Mouse (Mus musculus) megakaryocyte, embryonic 14.5 days (primary cell): ENCODE measurements around the gene Frmd7.

Source experiments
- FLI1 ChIP-seq: IDR thresholded peaks from 2 replicates; pipeline ENCODE4 v1.6.1; 2012; ENCODE audit warnings: low read length, inconsistent platforms, mixed read lengths
- GATA1 ChIP-seq: IDR thresholded peaks from 3 replicates; pipeline ENCODE4 v1.6.1; 2012; ENCODE audit warnings: mixed read lengths, low read length, inconsistent platforms, borderline replicate concordance

GRCm38 (mm10) chrX:50968157-50968932 is 25.8 kb upstream of the Frmd7 start:
- no peak for TF ChIP-seq GATA1
- no peak for TF ChIP-seq FLI1
